Mouse (Mus musculus): ENCODE measurements around the gene Mars. TPM values are rescaled to one million over a fixed set of nuclear protein-coding genes. Genes with fewer than 3 reads are reported as not detected.

Gene Mars
- 100 to 1,000 TPM in 1 of 2 experiments, 10 to 100 TPM in 1; 60.5 to 213 TPM for polyA plus RNA-seq (2012; fragmentation: generic; extraction: Trizol)

DNA sequence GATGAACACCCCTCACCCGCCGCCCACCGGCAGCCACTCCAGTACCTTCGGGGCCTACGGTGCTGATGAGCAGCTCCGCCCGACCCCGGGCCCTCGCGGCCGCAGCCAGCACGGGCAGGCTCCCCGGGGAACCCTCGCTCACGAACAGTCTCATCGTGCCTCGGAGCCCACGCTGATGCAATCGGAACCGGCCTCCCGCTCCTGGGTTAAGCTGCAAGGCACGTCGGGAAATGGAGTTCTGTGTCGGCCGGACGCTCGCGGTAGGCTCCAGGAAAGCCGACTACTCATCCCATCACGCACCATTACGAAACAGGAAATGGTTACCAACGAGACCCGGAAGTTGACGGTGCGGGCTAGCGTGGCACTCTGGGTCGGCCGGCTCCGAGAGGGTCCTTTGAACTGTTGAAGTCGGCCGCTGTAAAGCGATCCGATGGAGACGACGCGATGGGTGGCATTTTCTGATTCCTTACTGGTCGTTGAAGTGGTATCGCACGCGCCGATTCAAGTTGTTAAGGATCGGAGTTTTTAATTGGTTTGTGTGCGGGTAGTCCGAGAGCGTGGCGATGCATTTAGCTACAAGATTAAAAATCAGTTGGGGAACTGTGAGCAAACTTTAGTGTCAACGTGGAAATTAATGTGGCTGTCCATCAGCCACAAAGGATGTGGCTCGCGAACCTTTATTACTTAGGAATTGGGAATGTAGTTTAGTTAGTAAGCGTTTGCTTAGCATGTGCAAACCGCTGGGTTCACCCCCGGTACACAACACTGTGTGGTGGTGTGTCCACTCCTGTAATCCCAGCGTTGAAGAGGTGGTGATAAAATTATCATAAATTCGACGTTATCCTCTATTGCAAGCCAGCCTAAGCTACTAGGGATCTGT is at the start of gene Mars:
Mars (minus strand) TSS at position 311 of the 880 bp plus-strand sequence.

GRCm38 (mm10) chr10:127353909-127354895 is 42.6 kb upstream of the Mars start, which contains the start of gene Inhbe:
TSS of gene Inhbe (minus strand) at chr10:127354411.

GRCm38 (mm10) chr10:127341891-127342639 is 30.5 kb upstream of the Mars start, which contains the start of gene Gli1:
TSS of gene Gli1 (minus strand) at chr10:127341974.

DNA sequence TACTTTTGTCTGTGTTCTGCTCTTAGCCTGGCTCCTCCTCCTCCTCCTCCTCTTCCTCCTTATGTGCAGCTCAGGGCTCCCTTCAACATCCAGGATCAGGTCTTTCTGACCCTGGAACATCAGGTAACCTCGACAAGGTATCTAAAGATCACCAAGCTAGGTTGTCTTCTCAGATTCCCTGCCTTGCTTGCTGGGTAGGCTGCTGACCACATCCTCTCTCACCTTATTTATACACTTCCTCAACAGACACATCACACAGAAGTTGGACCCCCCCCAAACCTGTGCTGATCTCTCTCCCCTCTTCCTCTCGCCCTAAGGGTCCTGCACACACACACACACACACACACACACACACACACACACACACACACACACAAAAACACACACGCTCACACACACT is 10.0 kb upstream of the Mars start, which contains the start of gene Arhgap9:
Arhgap9 (plus strand) TSS at position 344 of the 400 bp plus-strand sequence.

GRCm38 (mm10) chr10:127288800-127289572 is 22.6 kb downstream of the Mars start, which contains the start of gene Mbd6:
TSS of gene Mbd6 (minus strand) at chr10:127289018.

GRCm38 (mm10) chr10:127266112-127267091 is 45.2 kb downstream of the Mars start, which contains the start of gene Dctn2:
TSS of gene Dctn2 (plus strand) at chr10:127266368.

GRCm38 (mm10) chr10:127262548-127263398 is 48.8 kb downstream of the Mars start, which contains the start of gene Kif5a:
TSS of gene Kif5a (minus strand) at chr10:127263348.

Other genes starting within 250 kb of the Mars start
- gene Cdk4, start 248.3 kb downstream of the Mars start, polyA plus RNA-seq (2012; fragmentation: generic; extraction: Trizol), result 100 to 1,000 TPM; 769 to 844 TPM
- gene Tspan31, start 241.5 kb downstream of the Mars start, polyA plus RNA-seq (2012; fragmentation: generic; extraction: Trizol), result 100 to 1,000 TPM in 1 of 2 experiments, 10 to 100 TPM in 1; 74.9 to 185 TPM
- gene Agap2, start 236.5 kb downstream of the Mars start, polyA plus RNA-seq (2012; fragmentation: generic; extraction: Trizol), result 10 to 100 TPM in 1 of 2 experiments, under 1 TPM in 1; 0.85 to 10.7 TPM
- gene Os9, start 190.7 kb downstream of the Mars start, polyA plus RNA-seq (2012; fragmentation: generic; extraction: Trizol), result 100 to 1,000 TPM in 1 of 2 experiments, 10 to 100 TPM in 1; 27.4 to 134 TPM
- 10 to 100 TPM in 1 of 2 experiments, 1 to 10 TPM in 1; 4.1 to 18.6 TPM for gene B4galnt1, start 146.6 kb downstream of the Mars start, polyA plus RNA-seq (2012; fragmentation: generic; extraction: Trizol)
- under 1 TPM; 0.14 to 0.66 TPM for gene Slc26a10, start 131.1 kb downstream of the Mars start, polyA plus RNA-seq (2012; fragmentation: generic; extraction: Trizol)
- 100 to 1,000 TPM in 1 of 2 experiments, 10 to 100 TPM in 1; 23.6 to 137 TPM for gene Arhgef25, start 121.7 kb downstream of the Mars start, polyA plus RNA-seq (2012; fragmentation: generic; extraction: Trizol)
- 10 to 100 TPM; 26.0 to 79.0 TPM for gene Dtx3, start 116.1 kb downstream of the Mars start, polyA plus RNA-seq (2012; fragmentation: generic; extraction: Trizol)
- 10 to 100 TPM in 1 of 2 experiments, 1 to 10 TPM in 1; 9.1 to 33.4 TPM for gene Pip4k2c, start 100.2 kb downstream of the Mars start, polyA plus RNA-seq (2012; fragmentation: generic; extraction: Trizol)
- under 1 TPM; 0.02 to 0.37 TPM for gene Kif5a, start 48.4 kb downstream of the Mars start, polyA plus RNA-seq (2012; fragmentation: generic; extraction: Trizol)
- 100 to 1,000 TPM; 146 to 282 TPM for gene Dctn2, start 45.4 kb downstream of the Mars start, polyA plus RNA-seq (2012; fragmentation: generic; extraction: Trizol)
- gene Mbd6, start 22.8 kb downstream of the Mars start, polyA plus RNA-seq (2012; fragmentation: generic; extraction: Trizol), result 10 to 100 TPM in 1 of 2 experiments, 1 to 10 TPM in 1; 7.6 to 30.7 TPM
- under 1 TPM; 0.32 to 0.46 TPM for gene Arhgap9, start 10.2 kb upstream of the Mars start, polyA plus RNA-seq (2012; fragmentation: generic; extraction: Trizol)
- gene Gli1, start 30.2 kb upstream of the Mars start, polyA plus RNA-seq (2012; fragmentation: generic; extraction: Trizol), result under 1 TPM; 0.19 to 0.21 TPM
- not detected for gene Inhbe, start 42.6 kb upstream of the Mars start, polyA plus RNA-seq (2012; fragmentation: generic; extraction: Trizol)
- gene Inhbc, start 58.6 kb upstream of the Mars start, polyA plus RNA-seq (2012; fragmentation: generic; extraction: Trizol), result not detected
- gene R3hdm2, start 68.5 kb upstream of the Mars start, polyA plus RNA-seq (2012; fragmentation: generic; extraction: Trizol), result 10 to 100 TPM; 16.7 to 63.5 TPM
- 1 to 10 TPM in 1 of 2 experiments, under 1 TPM in 1; 0.35 to 1.3 TPM for gene Stac3, start 189.9 kb upstream of the Mars start, polyA plus RNA-seq (2012; fragmentation: generic; extraction: Trizol)
- under 1 TPM; 0.23 to 0.73 TPM for gene Ndufa4l2, start 203.2 kb upstream of the Mars start, polyA plus RNA-seq (2012; fragmentation: generic; extraction: Trizol)
- gene Shmt2, start 210.7 kb upstream of the Mars start, polyA plus RNA-seq (2012; fragmentation: generic; extraction: Trizol), result 100 to 1,000 TPM in 1 of 2 experiments, 10 to 100 TPM in 1; 59.7 to 274 TPM
- gene Nxph4, start 222.8 kb upstream of the Mars start, polyA plus RNA-seq (2012; fragmentation: generic; extraction: Trizol), result 1 to 10 TPM; 1.7 to 2.9 TPM

Data from C3H10T1/2 (cell line).